Mouse (Mus musculus): ENCODE measurements around the gene Rab6b. TPM values are rescaled to one million over a fixed set of nuclear protein-coding genes. Genes with fewer than 3 reads are reported as not detected.

The Rab6b gene
- total and polyA plus RNA-seq, 2 experiments from 2014 or later, result 1.9 to 2.1 TPM

GRCm38 (mm10) chr9:103134450-103135030, 23.0 kb downstream of the Rab6b start:
- TF ChIP-seq CTCF (IDR thresholded peaks at IDR 0.05; ENCODE audit: low read depth) (no peak), EP300 (IDR thresholded peaks at IDR 0.05; ENCODE audit: low read depth) (no peak)
- 58% methylated on average over 9 of the region's 9 CpGs for WGBS
- peaks cover 13% of the 10 kb centered on the region; the same call in 1 of the 2 replicates for H3K4me1 ChIP-seq (ENCODE audit: control insufficient read depth, insufficient read depth)
- no peak overlapping the region for H3K4me2 ChIP-seq (ENCODE audit: low read depth, low read length)
- H3K9ac ChIP-seq (replicated peaks; ENCODE audit: low read depth, low read length), result no peak overlapping the region
- no peaks in the 10 kb centered on the region for H3K9me3 ChIP-seq (replicated peaks; ENCODE audit: control insufficient read depth, low read length)
- no peak for DNase-seq (ENCODE audit: low spot score)
- no peaks in the 10 kb centered on the region for H3K27me3 ChIP-seq (ENCODE audit: control insufficient read depth, insufficient read depth, low read length)
- H3K27ac ChIP-seq (ENCODE audit: low read depth), result no peak overlapping the region
- ATAC-seq (ENCODE audit: insufficient read depth, low read depth), result 0 out of 2 replicates have a peak, but pooled peaks have one; percentile 15
- H3K36me3 ChIP-seq (replicated peaks; ENCODE audit: control insufficient read depth, insufficient read depth, low read length), result no peaks in the 10 kb centered on the region
- no peak overlapping the region for H3K4me3 ChIP-seq (ENCODE audit: low read depth, low read length)

- ATAC-seq (ENCODE audit: insufficient read depth, low read depth) (no peak), DNase-seq (ENCODE audit: low spot score) (no peak)
- 65% methylated on average over 6 of the region's 6 CpGs for WGBS
- Histone ChIP-seq H3K27me3 (ENCODE audit: control insufficient read depth, insufficient read depth, low read length) (no peaks in the 10 kb centered on the region), H3K9me3 (replicated peaks; ENCODE audit: control insufficient read depth, low read length) (no peaks in the 10 kb centered on the region), H3K4me2 (ENCODE audit: low read depth, low read length) (no peak overlapping the region), H3K4me1 (ENCODE audit: control insufficient read depth, insufficient read depth) (peaks cover 5% of the 10 kb centered on the region; the same call in 1 of the 2 replicates), H3K27ac (ENCODE audit: low read depth) (no peak overlapping the region), H3K36me3 (replicated peaks; ENCODE audit: control insufficient read depth, insufficient read depth, low read length) (no peaks in the 10 kb centered on the region), H3K9ac (replicated peaks; ENCODE audit: low read depth, low read length) (no peak overlapping the region), H3K4me3 (ENCODE audit: low read depth, low read length) (no peak overlapping the region)
- TF ChIP-seq EP300 (IDR thresholded peaks at IDR 0.05; ENCODE audit: low read depth) (no peak), CTCF (IDR thresholded peaks at IDR 0.05; ENCODE audit: low read depth) (no peak)
Measured at GRCm38 (mm10) chr9:103139481-103139880, 27.9 kb downstream of the Rab6b start.

- Histone ChIP-seq H3K36me3 (replicated peaks; ENCODE audit: control insufficient read depth, insufficient read depth, low read length) (no peaks in the 10 kb centered on the region), H3K9ac (replicated peaks; ENCODE audit: low read depth, low read length) (no peak overlapping the region), H3K4me1 (ENCODE audit: control insufficient read depth, insufficient read depth) (peaks cover 5% of the 10 kb centered on the region; the same call in 1 of the 2 replicates), H3K27me3 (ENCODE audit: control insufficient read depth, insufficient read depth, low read length) (no peaks in the 10 kb centered on the region), H3K27ac (ENCODE audit: low read depth) (no peak overlapping the region), H3K4me2 (ENCODE audit: low read depth, low read length) (no peak overlapping the region), H3K4me3 (ENCODE audit: low read depth, low read length) (no peak overlapping the region), H3K9me3 (replicated peaks; ENCODE audit: control insufficient read depth, low read length) (no peaks in the 10 kb centered on the region)
- TF ChIP-seq EP300 (IDR thresholded peaks at IDR 0.05; ENCODE audit: low read depth) (no peak), CTCF (IDR thresholded peaks at IDR 0.05; ENCODE audit: low read depth) (no peak)
- 82% methylated on average over 6 of the region's 6 CpGs for WGBS
- DNase-seq (ENCODE audit: low spot score) (no peak), ATAC-seq (ENCODE audit: insufficient read depth, low read depth) (no peak)
Measured at GRCm38 (mm10) chr9:103140384-103140783, 28.8 kb downstream of the Rab6b start.

- H3K4me3 ChIP-seq (ENCODE audit: low read depth, low read length), result no peak overlapping the region
- no peak overlapping the region for H3K4me2 ChIP-seq (ENCODE audit: low read depth, low read length)
- no peaks in the 10 kb centered on the region for H3K36me3 ChIP-seq (replicated peaks; ENCODE audit: control insufficient read depth, insufficient read depth, low read length)
- TF ChIP-seq CTCF (IDR thresholded peaks at IDR 0.05; ENCODE audit: low read depth), result no peak
- TF ChIP-seq EP300 (IDR thresholded peaks at IDR 0.05; ENCODE audit: low read depth), result no peak
- DNase-seq (ENCODE audit: low spot score), result peak; percentile 61
- 0 out of 2 replicates have a peak overlapping the region, but pooled peaks have one; percentile 46 for H3K27ac ChIP-seq (ENCODE audit: low read depth)
- H3K27me3 ChIP-seq (ENCODE audit: control insufficient read depth, insufficient read depth, low read length), result no peaks in the 10 kb centered on the region
- H3K9me3 ChIP-seq (replicated peaks; ENCODE audit: control insufficient read depth, low read length), result no peaks in the 10 kb centered on the region
- H3K4me1 ChIP-seq (ENCODE audit: control insufficient read depth, insufficient read depth), result peaks cover 5% of the 10 kb centered on the region; the same call in 1 of the 2 replicates
- peak; percentile 74 for ATAC-seq (ENCODE audit: insufficient read depth, low read depth)
- no peak overlapping the region for H3K9ac ChIP-seq (replicated peaks; ENCODE audit: low read depth, low read length)
- WGBS, result 45% methylated on average over 7 of the region's 7 CpGs
Measured at GRCm38 (mm10) chr9:103141266-103141665, 29.7 kb downstream of the Rab6b start.

- no peaks in the 10 kb centered on the region for H3K9me3 ChIP-seq (replicated peaks; ENCODE audit: control insufficient read depth, low read length)
- no peaks in the 10 kb centered on the region for H3K4me1 ChIP-seq (ENCODE audit: control insufficient read depth, insufficient read depth)
- DNase-seq (ENCODE audit: low spot score) (no peak), ATAC-seq (ENCODE audit: insufficient read depth, low read depth) (no peak)
- H3K9ac ChIP-seq (replicated peaks; ENCODE audit: low read depth, low read length), result no peak overlapping the region
- TF ChIP-seq CTCF (IDR thresholded peaks at IDR 0.05; ENCODE audit: low read depth), result no peak
- TF ChIP-seq EP300 (IDR thresholded peaks at IDR 0.05; ENCODE audit: low read depth), result no peak
- H3K36me3 ChIP-seq (replicated peaks; ENCODE audit: control insufficient read depth, insufficient read depth, low read length), result no peaks in the 10 kb centered on the region
- no peak overlapping the region for H3K4me3 ChIP-seq (ENCODE audit: low read depth, low read length)
- H3K4me2 ChIP-seq (ENCODE audit: low read depth, low read length), result no peak overlapping the region
- H3K27ac ChIP-seq (ENCODE audit: low read depth), result no peak overlapping the region
- 46% methylated on average over 4 of the region's 4 CpGs for WGBS
- no peaks in the 10 kb centered on the region for H3K27me3 ChIP-seq (ENCODE audit: control insufficient read depth, insufficient read depth, low read length)
Measured at GRCm38 (mm10) chr9:103143881-103144280, 32.3 kb downstream of the Rab6b start.

- Histone ChIP-seq H3K36me3 (replicated peaks; ENCODE audit: control insufficient read depth, insufficient read depth, low read length) (no peaks in the 10 kb centered on the region), H3K4me3 (ENCODE audit: low read depth, low read length) (no peak overlapping the region), H3K27me3 (ENCODE audit: control insufficient read depth, insufficient read depth, low read length) (no peaks in the 10 kb centered on the region), H3K9me3 (replicated peaks; ENCODE audit: control insufficient read depth, low read length) (no peaks in the 10 kb centered on the region), H3K4me1 (ENCODE audit: control insufficient read depth, insufficient read depth) (no peaks in the 10 kb centered on the region), H3K27ac (ENCODE audit: low read depth) (no peak overlapping the region), H3K4me2 (ENCODE audit: low read depth, low read length) (no peak overlapping the region), H3K9ac (replicated peaks; ENCODE audit: low read depth, low read length) (no peak overlapping the region)
- DNase-seq (ENCODE audit: low spot score) (no peak), ATAC-seq (ENCODE audit: insufficient read depth, low read depth) (no peak)
- 61% methylated on average over 5 of the region's 5 CpGs for WGBS
- TF ChIP-seq CTCF (IDR thresholded peaks at IDR 0.05; ENCODE audit: low read depth) (no peak), EP300 (IDR thresholded peaks at IDR 0.05; ENCODE audit: low read depth) (no peak)
Measured at GRCm38 (mm10) chr9:103145351-103145750, 33.8 kb downstream of the Rab6b start.
